5 mouse cellular contexts compared by ENCODE assay signal in genomic region chrX:51535226-51535625, GRCm38 (mm10).
"Had no signal": no experiment of that assay in that cellular context is flagged by ENCODE, and none has a peak within 500 bp of the region (broad histone marks: within the 10 kb centered on the region; RNA-seq: fewer than 3 reads in every experiment).

No protein-coding gene starts in this region.

- DNase-seq: kidney, adult 2 months; kidney, postnatal 14 days; lung, embryonic 14.5 days; lung, postnatal 14 days; thymus, postnatal 36 days had no signal
